Mouse (Mus musculus) adipocyte (in vitro differentiated cells): ENCODE data around the gene Gm4969.
"Not testable (repeated sequence)": the region's sequence is repeated elsewhere in the genome, so short reads cannot be mapped to it uniquely, and the experiment has no call there.

Source experiments
- DNase-seq: peaks from one replicate; pipeline ENCODE4 v3.0.0-alpha.2; 2016; ENCODE audit warnings: low spot score

Gene Gm4969

DNA sequence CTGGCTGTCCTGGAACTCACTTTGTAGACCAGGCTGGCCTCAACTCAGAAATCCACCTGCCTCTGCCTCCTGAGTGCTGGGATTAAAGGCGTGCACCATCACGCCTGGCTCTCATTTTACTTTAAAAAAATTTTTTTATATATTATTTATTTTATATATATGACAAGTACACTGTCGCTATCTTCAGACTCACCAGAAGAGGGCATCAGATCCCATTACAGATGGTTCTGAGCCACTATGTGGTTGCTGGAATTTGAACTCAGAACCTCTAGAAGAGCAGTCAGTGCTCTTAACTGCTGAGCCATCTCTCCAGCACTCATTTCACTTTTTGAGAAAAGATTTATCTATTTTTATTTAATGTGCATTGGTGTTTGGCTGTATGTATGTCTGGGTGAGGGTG is 47.1 kb downstream of the Gm4969 start:
- DNase-seq, result not testable (repeated sequence)

DNA sequence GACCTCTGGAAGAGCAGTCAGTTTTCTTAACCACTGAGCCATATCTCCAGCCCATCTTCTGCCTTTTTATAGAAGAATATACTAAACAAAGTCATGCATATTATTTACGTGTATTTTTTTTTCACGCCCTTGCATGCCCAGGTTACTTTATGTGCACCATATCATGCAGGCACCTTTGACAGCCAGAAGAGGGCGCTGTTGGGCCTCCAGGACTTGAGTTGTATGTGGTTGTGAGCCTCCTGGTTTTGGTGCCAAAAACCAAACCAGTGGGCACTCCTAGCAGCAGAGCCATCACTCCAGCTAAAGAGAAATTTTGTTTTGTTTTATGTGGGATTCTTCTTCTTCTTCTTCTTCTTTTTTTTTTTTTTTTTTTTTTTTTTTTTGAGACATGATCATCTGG is 48.7 kb downstream of the Gm4969 start:
- DNase-seq, result no peak

DNA sequence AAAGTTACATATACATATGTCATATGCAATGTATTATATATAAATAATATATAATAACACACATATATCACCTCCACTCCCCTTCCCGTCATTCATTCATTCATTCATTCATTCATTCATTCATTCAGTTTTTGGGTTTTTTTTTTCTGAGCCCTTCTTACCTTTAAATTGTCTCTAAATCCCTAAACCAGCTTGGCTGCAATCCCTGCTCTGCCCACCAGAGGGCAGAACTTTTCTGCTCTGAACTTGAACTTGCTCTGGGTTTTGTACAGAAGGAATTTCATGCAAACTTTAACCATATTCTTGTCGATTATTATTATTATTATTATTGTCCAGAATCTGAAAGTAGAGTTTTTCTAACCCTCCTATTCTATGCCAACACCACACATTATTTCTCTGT is 49.5 kb downstream of the Gm4969 start:
- DNase-seq, result peak; percentile 78

DNA sequence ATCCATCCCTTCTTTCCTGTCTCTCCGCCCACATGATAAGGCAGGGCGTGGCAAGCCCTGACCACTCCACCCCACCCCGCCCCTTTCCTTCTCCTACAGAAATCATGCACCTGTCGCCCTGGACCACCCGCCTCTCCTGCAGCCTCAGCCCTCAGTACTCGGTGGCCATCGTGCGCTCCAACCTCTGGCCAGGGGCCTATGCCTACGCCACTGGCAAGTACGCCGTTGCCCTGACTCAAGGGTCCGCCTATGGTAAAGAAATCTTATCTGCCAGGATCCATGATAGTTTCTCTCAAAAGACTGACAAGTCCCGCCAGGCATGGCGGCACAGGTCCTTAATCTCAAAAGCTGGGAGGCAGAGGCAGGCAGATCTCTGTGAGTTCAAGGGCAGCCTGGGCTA is 50.2 kb downstream of the Gm4969 start:
- DNase-seq, result no peak

- no peak for DNase-seq
Measured at GRCm38 (mm10) chr7:19067063-19067462, 51.1 kb downstream of the Gm4969 start.

GRCm38 (mm10) chr7:19065896-19066295 is 52.3 kb downstream of the Gm4969 start:
- no peak for DNase-seq

DNA sequence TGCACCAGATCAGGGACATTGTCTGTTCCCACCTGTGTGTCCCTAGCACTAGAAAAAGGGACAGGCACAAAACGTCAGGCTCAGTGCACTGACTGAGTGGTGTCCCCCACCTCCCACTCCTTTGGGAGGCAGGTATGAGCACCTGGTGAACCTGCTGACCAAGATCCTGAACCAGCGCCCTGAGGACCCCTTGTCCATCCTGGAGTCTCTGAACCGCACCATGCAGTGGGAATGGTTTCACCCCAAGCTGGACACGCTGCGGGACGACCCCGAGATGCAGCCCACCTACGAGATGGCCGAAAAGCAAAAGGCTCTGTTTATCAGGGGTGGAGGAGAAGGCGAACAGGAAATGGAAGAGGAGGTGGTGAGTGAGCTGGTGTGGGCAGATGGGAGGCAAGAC is 60.8 kb downstream of the Gm4969 start:
- no peak for DNase-seq

DNA sequence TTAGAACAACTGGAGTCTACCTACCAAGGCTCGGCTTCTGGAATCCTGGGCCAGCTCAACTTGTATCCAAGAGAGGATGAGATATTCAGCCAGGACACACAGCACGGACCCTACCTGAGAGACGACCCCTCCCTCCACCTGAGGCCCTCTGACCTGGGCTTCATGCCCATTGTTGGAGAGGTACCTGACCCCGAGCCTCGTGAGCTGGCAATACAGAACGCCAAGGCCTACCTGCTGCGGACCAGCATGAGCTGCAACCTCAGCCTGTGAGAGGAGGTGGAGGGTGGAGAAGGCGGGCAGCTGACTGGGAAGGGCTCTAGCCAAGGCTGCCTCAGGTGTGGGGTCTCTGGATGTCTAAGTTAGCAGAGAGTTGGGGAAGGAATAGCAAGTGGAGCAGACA is 63.1 kb downstream of the Gm4969 start:
- DNase-seq, result no peak

GRCm38 (mm10) chr7:19054777-19055076 is 63.4 kb downstream of the Gm4969 start:
- no peak for DNase-seq

- no peak for DNase-seq
Measured at GRCm38 (mm10) chr7:19054047-19054776, 64.0 kb downstream of the Gm4969 start, which contains the start of gene Rsph6a. Gene Rsph6a (plus strand): TSS chr7:19054690.

- DNase-seq, result no peak
Measured at GRCm38 (mm10) chr7:19053136-19053532, 65.0 kb downstream of the Gm4969 start.

GRCm38 (mm10) chr7:19052345-19053135 is 65.6 kb downstream of the Gm4969 start:
- DNase-seq, result no peak

- DNase-seq, result no peak
Measured at GRCm38 (mm10) chr7:19051161-19051560, 67.0 kb downstream of the Gm4969 start.

- no peak for DNase-seq
Measured at GRCm38 (mm10) chr7:19050172-19050571, 68.0 kb downstream of the Gm4969 start.

DNA sequence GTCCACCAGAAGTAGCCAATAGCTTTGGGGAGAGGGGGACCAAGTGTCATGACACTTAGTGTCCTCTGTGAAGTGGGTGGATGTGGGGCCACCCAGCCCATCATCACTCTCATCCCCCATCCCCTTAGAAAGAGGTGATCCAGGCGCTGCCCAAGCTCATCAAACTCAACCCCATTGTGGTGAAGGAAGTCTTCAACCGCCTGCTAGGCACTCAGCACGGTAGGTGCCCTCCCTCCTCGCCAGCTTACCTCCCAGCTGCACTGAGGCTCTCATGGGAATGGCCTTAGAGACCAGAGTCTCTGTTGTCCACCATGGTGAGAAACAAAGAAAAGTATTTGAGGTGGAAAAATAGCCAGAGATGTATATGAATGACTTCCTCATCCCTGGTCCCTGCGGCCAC is 68.9 kb downstream of the Gm4969 start:
- no peak for DNase-seq
